Mouse (Mus musculus) forebrain, embryonic 10.5 days (tissue): ENCODE results near the gene Vipr2. TPM values are rescaled to one million over a fixed set of nuclear protein-coding genes. Genes with fewer than 3 reads are reported as not detected.

Experiments
- DNase-seq: peaks from one replicate; pipeline ENCODE4 v3.0.0-alpha.2; 2017; ENCODE audit warnings: low spot score; ENCODE audit errors: extremely low spot score
- H3K27ac ChIP-seq: fragments of 300-500 bp; sonication (generic); 2 replicates; pipeline ENCODE4 v1.5.1; 2016; ENCODE audit warnings: mild to moderate bottlenecking
- H3K27me3 ChIP-seq: fragments of 300-500 bp; sonication (generic); 2 replicates; pipeline ENCODE4 v1.6.1; 2016; ENCODE audit warnings: mild to moderate bottlenecking; ENCODE audit not compliant: poor library complexity, severe bottlenecking
- H3K36me3 ChIP-seq: fragments of 300-500 bp; sonication (generic); replicated peaks from 2 replicates; pipeline ENCODE4 v1.6.1; 2016; ENCODE audit warnings: mild to moderate bottlenecking, moderate library complexity
- H3K4me1 ChIP-seq: fragments of 300-500 bp; sonication (generic); 2 replicates; pipeline ENCODE4 v1.6.1; 2016
- H3K4me3 ChIP-seq: fragments of 300-500 bp; sonication (generic); 2 replicates; pipeline ENCODE4 v1.5.1; 2016; ENCODE audit warnings: mild to moderate bottlenecking, moderate library complexity
- H3K9me3 ChIP-seq: fragments of 300-500 bp; sonication (generic); 2 replicates; pipeline ENCODE4 v1.6.1; 2016; ENCODE audit warnings: mild to moderate bottlenecking, moderate library complexity
- WGBS: fragments of 180-500 bp; shearing (Covaris S2); methylation state at CpG from one replicate; pipeline ENCODE4 v1.1.7; 2016; 5-methylcytosine and 5-hydroxymethylcytosine counted together
- polyA plus RNA-seq: library from polyadenylated mRNA; unstranded; fragments of >200 nt; fragmentation: Nextera tagmentation; extraction: Ambion mirVana; gene quantifications from 2 replicates; pipeline ENCODE4 v1.2.1, GENCODE M21; 2016

The Vipr2 gene
- polyA plus RNA-seq, 1 experiment from 2014 or later = 2.9 TPM

DNA sequence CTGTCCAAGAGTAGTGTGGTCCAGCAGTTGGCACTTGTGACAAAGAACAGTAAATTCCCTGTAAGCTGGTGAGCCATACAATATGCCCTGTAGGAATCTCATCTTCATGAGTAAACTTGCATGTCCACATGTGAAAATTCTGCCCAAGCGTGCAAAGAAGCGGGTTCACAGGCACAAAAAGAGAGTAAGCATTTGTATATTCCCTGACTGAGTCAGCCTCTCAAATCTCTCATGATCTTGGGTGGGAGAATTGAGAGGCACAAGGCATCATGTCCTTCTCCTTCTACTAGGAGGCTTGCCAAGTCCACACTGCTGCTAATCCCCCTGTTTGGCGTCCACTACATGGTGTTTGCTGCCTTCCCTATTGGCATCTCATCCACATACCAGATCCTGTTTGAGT is 64.9 kb downstream of the Vipr2 start:
- Histone ChIP-seq H3K27me3 (0 out of 2 replicates have a peak, but pooled peaks cover 3% of the 10 kb centered on the region), H3K36me3 (no peaks in the 10 kb centered on the region), H3K4me3 (no peak overlapping the region), H3K4me1 (peaks cover 13% of the 10 kb centered on the region), H3K27ac (no peak overlapping the region), H3K9me3 (no peaks in the 10 kb centered on the region; the same call in 1 of the 2 replicates)
- 95% methylated on average over 3 of the region's 3 CpGs for WGBS
- DNase-seq = no peak

- WGBS = 67% methylated on average over 5 of the region's 5 CpGs
- DNase-seq = no peak
- Histone ChIP-seq H3K4me3 (no peak overlapping the region), H3K27me3 (no peaks in the 10 kb centered on the region), H3K36me3 (no peaks in the 10 kb centered on the region), H3K9me3 (peaks cover 2% of the 10 kb centered on the region; the same call in 1 of the 2 replicates), H3K4me1 (peaks cover 20% of the 10 kb centered on the region), H3K27ac (no peak overlapping the region)
These were observed 67.7 kb downstream of the Vipr2 start for GRCm38 (mm10) chr12:116145246-116145645.

GRCm38 (mm10) chr12:116145686-116146085 is 68.2 kb downstream of the Vipr2 start:
- Histone ChIP-seq H3K4me3 (no peak overlapping the region), H3K27me3 (no peaks in the 10 kb centered on the region), H3K27ac (no peak overlapping the region), H3K9me3 (peaks cover 2% of the 10 kb centered on the region; the same call in 1 of the 2 replicates), H3K4me1 (peaks cover 20% of the 10 kb centered on the region), H3K36me3 (no peaks in the 10 kb centered on the region)
- WGBS = 95% methylated on average over 1 of the region's 1 CpGs
- DNase-seq = no peak

GRCm38 (mm10) chr12:116146996-116147634 is 69.6 kb downstream of the Vipr2 start:
- Histone ChIP-seq H3K36me3 (no peaks in the 10 kb centered on the region), H3K9me3 (0 out of 2 replicates have a peak, but pooled peaks cover 2% of the 10 kb centered on the region), H3K27ac (no peak overlapping the region), H3K4me1 (peaks cover 20% of the 10 kb centered on the region), H3K27me3 (no peaks in the 10 kb centered on the region), H3K4me3 (no peak overlapping the region)
- no peak for DNase-seq
- 33% methylated on average over 8 of the region's 8 CpGs for WGBS

DNA sequence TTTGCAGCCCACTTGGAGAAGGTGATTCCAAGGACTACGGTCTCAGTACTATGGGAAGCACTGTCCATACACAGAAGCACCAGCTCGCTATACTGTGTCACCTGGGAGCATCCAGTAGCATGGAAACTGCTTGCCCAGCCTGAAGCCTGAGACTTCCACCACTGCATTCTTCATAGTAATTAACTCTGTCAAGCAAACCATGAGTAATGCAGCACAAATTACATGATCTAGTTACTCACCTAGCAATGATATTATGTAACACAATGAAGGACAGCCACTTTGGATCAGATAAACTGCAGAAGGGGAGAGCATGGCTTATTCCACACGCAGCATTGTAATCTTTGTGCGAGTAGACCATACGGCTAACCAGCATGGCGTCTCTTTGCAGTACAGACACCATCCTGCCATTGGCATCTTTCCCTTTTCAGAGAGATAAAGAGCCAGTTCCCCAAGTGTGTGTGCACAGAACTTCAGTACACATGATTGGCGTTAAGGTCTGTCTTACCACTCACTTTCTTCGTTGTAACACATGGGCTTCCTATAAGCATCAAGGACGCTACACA is 75.4 kb downstream of the Vipr2 start:
- WGBS = 84% methylated on average over 9 of the region's 9 CpGs
- Histone ChIP-seq H3K36me3 (no peaks in the 10 kb centered on the region), H3K27ac (no peak overlapping the region), H3K27me3 (no peaks in the 10 kb centered on the region), H3K9me3 (0 out of 2 replicates have a peak, but pooled peaks cover 2% of the 10 kb centered on the region), H3K4me1 (peaks cover 2% of the 10 kb centered on the region), H3K4me3 (no peak overlapping the region)
- DNase-seq = no peak

GRCm38 (mm10) chr12:116156792-116157532 is 79.4 kb downstream of the Vipr2 start:
- H3K36me3 ChIP-seq = no peaks in the 10 kb centered on the region
- H3K27me3 ChIP-seq = no peaks in the 10 kb centered on the region
- H3K27ac ChIP-seq = no peak overlapping the region
- DNase-seq = no peak
- no peaks in the 10 kb centered on the region for H3K4me1 ChIP-seq
- H3K9me3 ChIP-seq = no peaks in the 10 kb centered on the region
- H3K4me3 ChIP-seq = no peak overlapping the region
- WGBS = 88% methylated on average over 7 of the region's 7 CpGs

GRCm38 (mm10) chr12:116159223-116159622 is 81.7 kb downstream of the Vipr2 start:
- 89% methylated on average over 5 of the region's 5 CpGs for WGBS
- Histone ChIP-seq H3K9me3 (no peaks in the 10 kb centered on the region), H3K36me3 (no peaks in the 10 kb centered on the region), H3K4me3 (no peak overlapping the region), H3K4me1 (no peaks in the 10 kb centered on the region), H3K27me3 (no peaks in the 10 kb centered on the region), H3K27ac (no peak overlapping the region)
- DNase-seq = no peak

GRCm38 (mm10) chr12:116159695-116160094 is 82.2 kb downstream of the Vipr2 start:
- H3K9me3 ChIP-seq = no peaks in the 10 kb centered on the region
- no peak overlapping the region for H3K4me3 ChIP-seq
- 88% methylated on average over 2 of the region's 2 CpGs for WGBS
- no peak for DNase-seq
- H3K36me3 ChIP-seq = no peaks in the 10 kb centered on the region
- no peak overlapping the region for H3K27ac ChIP-seq
- H3K4me1 ChIP-seq = no peaks in the 10 kb centered on the region
- H3K27me3 ChIP-seq = no peaks in the 10 kb centered on the region

DNA sequence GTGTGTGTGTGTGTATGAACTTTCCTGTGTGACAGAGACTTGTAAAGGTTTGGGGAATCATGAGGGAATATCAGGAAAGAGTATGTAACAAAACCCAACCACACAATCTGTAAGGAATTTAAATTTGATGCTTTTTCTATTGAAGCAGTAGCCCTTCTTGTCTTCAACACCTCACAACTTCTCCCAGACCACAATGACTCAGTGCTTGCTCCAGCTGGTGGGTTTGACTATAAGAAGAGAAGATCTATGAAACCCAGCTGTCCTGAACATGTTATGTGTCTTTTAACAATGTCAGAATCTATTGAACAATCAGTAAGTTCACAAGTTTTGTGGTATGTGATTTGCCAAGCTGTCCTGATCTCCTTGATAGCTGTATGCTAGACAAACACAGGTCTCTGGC is 87.8 kb downstream of the Vipr2 start:
- DNase-seq = no peak
- Histone ChIP-seq H3K27me3 (no peaks in the 10 kb centered on the region), H3K36me3 (no peaks in the 10 kb centered on the region)

GRCm38 (mm10) chr12:116169666-116170065 is 92.1 kb downstream of the Vipr2 start:
- 92% methylated on average over 5 of the region's 5 CpGs for WGBS
- H3K27ac ChIP-seq = no peak overlapping the region
- no peaks in the 10 kb centered on the region for H3K27me3 ChIP-seq
- 0 out of 2 replicates have a peak, but pooled peaks cover 2% of the 10 kb centered on the region for H3K4me1 ChIP-seq
- no peaks in the 10 kb centered on the region for H3K9me3 ChIP-seq
- no peak for DNase-seq
- no peaks in the 10 kb centered on the region for H3K36me3 ChIP-seq
- no peak overlapping the region for H3K4me3 ChIP-seq

More for the DNA sequence above, 87.8 kb downstream of the Vipr2 start:
- no peak overlapping the region for H3K4me3 ChIP-seq
- no peak overlapping the region for H3K27ac ChIP-seq
- H3K9me3 ChIP-seq = no peaks in the 10 kb centered on the region
- 0 out of 2 replicates have a peak, but pooled peaks cover 2% of the 10 kb centered on the region for H3K4me1 ChIP-seq

GRCm38 (mm10) chr12:116176930-116177329 is 99.4 kb downstream of the Vipr2 start:
- Histone ChIP-seq H3K4me1 (no peaks in the 10 kb centered on the region), H3K27ac (no peak overlapping the region), H3K27me3 (no peaks in the 10 kb centered on the region), H3K9me3 (0 out of 2 replicates have a peak, but pooled peaks cover 3% of the 10 kb centered on the region), H3K4me3 (no peak overlapping the region), H3K36me3 (no peaks in the 10 kb centered on the region)
- no peak for DNase-seq
- 89% methylated on average over 3 of the region's 3 CpGs for WGBS

DNA sequence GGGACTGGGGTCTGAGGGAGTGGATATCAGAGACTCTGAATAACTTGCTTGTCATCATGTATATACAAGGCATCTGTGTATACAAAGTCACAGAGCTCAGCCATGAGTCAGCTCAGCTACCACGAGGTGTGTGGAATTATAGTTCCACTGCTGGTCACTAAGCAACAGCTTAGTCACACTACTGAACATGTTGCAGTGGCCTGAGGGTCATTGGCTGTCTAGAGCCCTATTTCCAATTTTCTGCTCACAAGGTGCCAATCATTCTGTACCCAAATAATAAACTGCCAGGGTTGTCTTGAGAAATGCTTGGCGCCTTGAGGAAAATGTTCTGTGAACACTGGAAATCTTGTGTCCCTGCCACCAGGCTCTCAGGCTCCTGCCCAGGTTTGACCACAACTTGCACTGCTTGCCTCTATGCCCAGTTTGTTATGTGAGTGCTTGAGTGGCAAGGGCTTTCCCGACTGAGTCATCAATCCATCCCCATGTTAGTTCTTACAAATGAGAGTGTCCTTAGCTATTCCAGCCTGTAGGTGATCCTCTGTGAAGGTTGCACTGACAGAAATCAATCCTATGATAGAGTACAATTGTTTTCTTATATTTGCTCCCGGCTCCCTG is 104.0 kb downstream of the Vipr2 start:
- WGBS = 74% methylated on average over 4 of the region's 4 CpGs
- 0 out of 2 replicates have a peak, but pooled peaks cover 3% of the 10 kb centered on the region for H3K9me3 ChIP-seq
- H3K4me1 ChIP-seq = no peaks in the 10 kb centered on the region
- H3K36me3 ChIP-seq = no peaks in the 10 kb centered on the region
- no peaks in the 10 kb centered on the region for H3K27me3 ChIP-seq
- no peak overlapping the region for H3K4me3 ChIP-seq
- H3K27ac ChIP-seq = no peak overlapping the region
- DNase-seq = no peak
